Mouse (Mus musculus) cerebellum, adult 2 months (tissue): ENCODE measurements at regions not wholly inside any gene's neighbourhood (a gene's known extent, or its start where the extent isn't known, plus 50 kb on each side); places are given as distances from the start of the nearest gene placed in this dataset.
A peak's percentile ranks its signal among the peaks of the same experiment; 100 is the strongest.

Source experiments
- DNase-seq, 2 experiments: peaks; one replicate each; pipeline ENCODE4 v3.0.0; 2021
- H3K27ac ChIP-seq: fragments of 200-500 bp; 2 replicates; pipeline ENCODE4 v1.5.1; 2012; ENCODE audit warnings: low read length, control low read depth, inconsistent platforms; ENCODE audit not compliant: insufficient read depth
- H3K27me3 ChIP-seq: fragments of 200-500 bp; 2 replicates; pipeline ENCODE4 v1.6.1; 2012; ENCODE audit warnings: inconsistent platforms, mild to moderate bottlenecking, low read length, moderate library complexity; ENCODE audit not compliant: control insufficient read depth, insufficient read depth
- H3K4me1 ChIP-seq: fragments of 200-500 bp; 2 replicates; pipeline ENCODE4 v1.6.1; 2011; ENCODE audit warnings: low read length; ENCODE audit not compliant: control insufficient read depth, insufficient read depth
- H3K4me3 ChIP-seq: fragments of 200-500 bp; replicated peaks from 2 replicates; pipeline ENCODE3; 2011; ENCODE audit warnings: mild to moderate bottlenecking, low read depth, low read length, control low read depth; ENCODE audit not compliant: insufficient read depth
- CTCF ChIP-seq: fragments of 200-500 bp; IDR thresholded peaks from 2 replicates; pipeline ENCODE4 v1.5.1; 2011; ENCODE audit warnings: low read depth, mild to moderate bottlenecking, control low read depth, low read length, moderate library complexity, borderline replicate concordance; ENCODE audit not compliant: insufficient read depth
- POLR2A ChIP-seq: fragments of 200-500 bp; IDR thresholded peaks from 2 replicates; pipeline ENCODE4 v1.6.1; 2011; ENCODE audit warnings: low read length, control low read depth, borderline replicate concordance; ENCODE audit not compliant: insufficient read depth
- WGBS: fragments of 180-500 bp; shearing (Covaris S2); methylation state at CpG from one replicate; pipeline ENCODE4 v1.1.7; 2018; 5-methylcytosine and 5-hydroxymethylcytosine counted together

DNA sequence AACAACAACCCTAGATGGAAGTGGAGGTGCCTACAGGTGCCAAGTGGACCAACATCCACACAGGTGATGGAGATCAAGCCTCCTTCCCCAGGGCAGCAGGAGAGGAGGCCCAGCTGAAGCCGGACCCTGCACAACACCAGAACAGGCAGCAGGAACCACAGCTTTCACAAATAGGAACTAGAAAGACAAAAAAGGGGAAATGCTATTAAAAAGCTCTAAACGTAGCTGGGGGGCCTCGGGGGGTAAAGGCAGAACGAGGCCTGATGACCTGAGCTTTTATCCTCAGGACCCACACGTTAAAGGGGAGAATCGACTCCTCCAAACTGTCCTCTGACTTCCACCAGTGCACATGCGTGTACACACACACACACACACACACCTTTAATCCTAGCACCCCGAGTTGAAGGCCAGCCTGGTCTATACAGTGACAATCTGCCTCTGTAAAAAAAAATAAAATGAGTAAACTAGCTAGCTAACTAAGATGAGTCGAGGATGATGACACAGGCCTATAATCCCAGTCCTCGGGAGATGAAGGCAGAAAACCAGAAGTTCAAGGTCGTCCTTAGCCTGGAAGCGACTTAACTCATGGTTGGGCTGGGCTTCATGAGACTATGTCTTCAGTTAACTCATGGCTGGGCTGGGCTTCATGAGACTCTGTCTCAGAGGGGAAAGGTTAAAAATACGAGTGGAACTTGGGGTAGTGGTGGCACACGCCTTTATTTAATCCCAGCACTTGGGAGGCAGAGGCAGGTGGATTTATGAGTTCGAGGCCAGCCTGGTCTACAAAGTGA, 122.6 kb upstream of the Slc22a12 start:
- no peaks in the 10 kb centered on the region for H3K4me1 ChIP-seq
- no peak overlapping the region for H3K4me3 ChIP-seq
- 88% methylated on average over 15 of the region's 15 CpGs for WGBS
- no peak overlapping the region for H3K27ac ChIP-seq
- TF ChIP-seq POLR2A (no peak), CTCF (no peak)
- no peak for DNase-seq
- no peaks in the 10 kb centered on the region for H3K27me3 ChIP-seq

DNA sequence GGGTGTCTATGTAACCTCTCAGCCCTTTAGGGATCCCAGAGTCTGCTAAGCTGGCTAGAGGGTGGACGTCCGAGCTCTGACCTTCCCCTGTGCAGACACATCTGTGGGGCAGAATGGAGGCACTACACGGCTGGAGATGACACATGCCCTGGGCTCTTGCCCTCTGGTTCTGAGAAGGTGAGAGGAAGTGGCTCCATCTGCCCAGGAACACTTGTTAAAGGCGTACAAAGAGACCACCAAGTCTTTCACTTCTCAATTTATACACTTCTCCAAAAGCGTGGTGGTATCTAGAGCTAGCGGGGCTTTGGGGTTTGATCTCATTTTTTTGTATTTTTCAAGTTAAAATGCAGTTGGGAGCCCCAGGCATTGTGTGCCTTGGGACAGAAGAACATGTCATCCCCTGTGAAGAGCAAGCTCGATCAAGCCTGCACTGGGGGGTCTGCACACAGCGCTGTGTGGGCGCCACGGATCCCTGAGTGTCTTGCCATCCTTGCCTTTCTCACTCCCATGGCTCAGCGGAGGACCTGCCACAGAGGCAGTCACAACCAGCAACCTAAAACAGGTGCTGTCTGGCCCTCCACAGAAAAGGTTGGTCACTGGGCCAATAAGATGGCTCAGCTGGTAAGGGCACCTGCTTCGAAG, 121.6 kb upstream of the Slc22a12 start:
- no peaks in the 10 kb centered on the region for H3K4me1 ChIP-seq
- no peak overlapping the region for H3K4me3 ChIP-seq
- no peaks in the 10 kb centered on the region for H3K27me3 ChIP-seq
- no peak for TF ChIP-seq CTCF
- no peak for TF ChIP-seq POLR2A
- no peak for DNase-seq
- no peak overlapping the region for H3K27ac ChIP-seq
- 89% methylated on average over 12 of the region's 12 CpGs for WGBS

DNA sequence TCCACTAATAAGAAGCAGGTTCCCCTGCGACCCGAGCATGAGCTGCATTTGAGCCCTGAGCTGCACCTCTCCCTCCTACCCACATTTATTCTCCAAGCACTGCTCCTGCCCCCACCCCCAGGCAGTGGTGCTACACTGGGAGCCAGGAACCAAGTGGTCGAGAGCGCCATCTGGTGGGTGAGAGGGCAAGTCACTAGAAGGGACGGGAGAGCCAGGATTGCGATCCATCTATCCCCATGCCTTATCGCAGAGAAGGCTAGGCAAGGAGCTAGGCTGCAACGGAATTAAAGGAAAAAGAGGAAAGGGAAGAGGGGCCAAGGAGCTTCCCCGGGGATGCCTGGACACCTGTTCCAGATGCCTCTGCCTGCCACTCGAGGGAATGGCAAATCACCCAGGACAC, 120.6 kb upstream of the Slc22a12 start:
- DNase-seq: peak; percentile 82 to 91
- TF ChIP-seq POLR2A: no peak
- peak; percentile 98 for TF ChIP-seq CTCF
- H3K27ac ChIP-seq: no peak overlapping the region
- WGBS: 2% methylated on average over 10 of the region's 10 CpGs
- no peak overlapping the region for H3K4me3 ChIP-seq
- no peaks in the 10 kb centered on the region for H3K27me3 ChIP-seq
- H3K4me1 ChIP-seq: no peaks in the 10 kb centered on the region

DNA sequence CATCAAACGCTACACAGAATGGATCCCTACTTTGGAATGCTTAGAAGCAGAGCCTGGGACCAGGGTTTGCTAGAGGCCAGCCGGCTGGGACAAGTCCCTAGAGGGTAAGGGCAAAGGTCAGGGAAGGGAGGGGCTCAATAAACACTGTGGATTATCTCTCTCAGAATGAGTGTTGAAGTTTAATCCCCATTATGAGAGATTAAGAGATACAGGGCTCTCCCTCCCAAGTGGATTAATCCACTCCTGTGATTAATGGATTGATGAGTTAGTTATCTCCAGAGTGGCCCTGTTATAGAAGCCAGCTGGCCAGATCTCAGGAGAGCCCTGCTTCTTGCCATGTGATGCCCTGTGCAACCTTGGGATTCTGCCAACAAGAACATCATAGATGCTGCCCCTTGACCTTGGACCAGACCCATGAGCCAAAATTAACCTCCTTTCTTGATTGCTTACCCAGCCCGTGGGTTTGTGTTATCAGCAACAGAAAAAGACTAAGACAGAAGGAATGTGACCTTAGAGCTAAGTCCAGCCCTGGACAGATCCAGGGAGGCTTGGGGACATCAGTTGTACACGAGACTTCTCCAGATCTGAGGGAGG, 119.6 kb upstream of the Slc22a12 start:
- H3K4me3 ChIP-seq: no peak overlapping the region
- H3K27me3 ChIP-seq: no peaks in the 10 kb centered on the region
- no peak overlapping the region for H3K27ac ChIP-seq
- no peak for TF ChIP-seq CTCF
- no peak for TF ChIP-seq POLR2A
- H3K4me1 ChIP-seq: no peaks in the 10 kb centered on the region
- no peak for DNase-seq
- 59% methylated on average over 4 of the region's 4 CpGs for WGBS

DNA sequence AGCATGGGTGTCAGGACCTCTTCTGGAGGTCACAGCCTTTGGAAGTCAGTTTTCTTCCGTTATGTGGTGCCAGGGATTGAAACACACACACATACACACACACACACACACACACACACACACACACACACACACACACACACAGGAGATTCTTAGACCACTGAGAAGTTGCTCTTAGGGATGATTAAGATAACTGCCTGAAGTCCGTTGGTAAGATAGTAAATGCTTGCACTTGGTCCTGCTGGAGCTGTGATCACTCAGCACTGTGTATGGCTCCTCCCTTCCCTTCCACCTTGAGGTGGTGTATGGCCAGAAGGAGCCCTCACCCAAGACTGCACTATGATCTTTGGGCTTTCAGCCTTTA, 118.7 kb upstream of the Slc22a12 start:
- no peak overlapping the region for H3K27ac ChIP-seq
- H3K4me1 ChIP-seq: no peaks in the 10 kb centered on the region
- no peak overlapping the region for H3K4me3 ChIP-seq
- 79% methylated on average over 2 of the region's 2 CpGs for WGBS
- DNase-seq: no peak
- TF ChIP-seq POLR2A: no peak
- TF ChIP-seq CTCF: no peak
- no peaks in the 10 kb centered on the region for H3K27me3 ChIP-seq

DNA sequence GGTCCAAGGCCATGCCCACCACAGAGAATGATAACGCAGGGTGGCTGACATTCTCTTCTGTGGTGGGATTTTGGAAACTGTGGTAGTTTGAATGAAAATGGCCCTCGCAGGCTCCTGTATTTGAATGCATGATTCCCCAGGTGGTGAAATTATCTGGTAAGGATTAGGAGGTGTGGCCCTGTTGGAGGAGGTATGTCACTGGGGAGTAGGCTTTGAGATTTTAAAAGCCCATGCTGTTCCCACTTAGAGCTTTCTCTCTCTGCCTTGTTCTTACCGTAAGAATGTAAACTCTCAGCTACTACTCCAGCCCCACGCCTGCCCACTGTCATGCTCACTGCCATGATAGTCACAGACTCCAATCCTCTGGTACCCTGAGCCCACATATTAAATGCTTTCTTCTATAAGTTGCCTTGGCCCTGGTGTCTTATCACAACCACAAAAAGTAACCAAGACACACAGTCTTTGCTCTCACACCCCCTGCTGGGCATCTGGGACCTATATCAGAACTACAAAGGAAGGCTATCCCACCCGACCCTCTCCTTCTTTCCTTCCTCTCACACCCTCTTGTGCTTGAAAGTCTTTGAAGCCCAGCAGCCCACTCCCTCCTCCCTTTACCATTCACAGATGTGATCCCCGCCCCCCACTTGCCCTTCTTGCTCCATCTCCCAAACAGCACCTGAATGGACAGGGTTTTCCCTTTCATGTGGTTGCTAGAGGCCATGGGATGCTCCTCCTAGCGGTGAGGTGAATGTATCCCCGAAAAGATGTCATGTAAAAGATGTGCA, 118.1 kb upstream of the Slc22a12 start:
- Histone ChIP-seq H3K27me3 (no peaks in the 10 kb centered on the region), H3K4me1 (no peaks in the 10 kb centered on the region), H3K27ac (no peak overlapping the region), H3K4me3 (no peak overlapping the region)
- TF ChIP-seq POLR2A (no peak), CTCF (peak; percentile 26; the same call in 1 of the 2 replicates)
- WGBS: 70% methylated on average over 8 of the region's 8 CpGs
- DNase-seq: no peak

DNA sequence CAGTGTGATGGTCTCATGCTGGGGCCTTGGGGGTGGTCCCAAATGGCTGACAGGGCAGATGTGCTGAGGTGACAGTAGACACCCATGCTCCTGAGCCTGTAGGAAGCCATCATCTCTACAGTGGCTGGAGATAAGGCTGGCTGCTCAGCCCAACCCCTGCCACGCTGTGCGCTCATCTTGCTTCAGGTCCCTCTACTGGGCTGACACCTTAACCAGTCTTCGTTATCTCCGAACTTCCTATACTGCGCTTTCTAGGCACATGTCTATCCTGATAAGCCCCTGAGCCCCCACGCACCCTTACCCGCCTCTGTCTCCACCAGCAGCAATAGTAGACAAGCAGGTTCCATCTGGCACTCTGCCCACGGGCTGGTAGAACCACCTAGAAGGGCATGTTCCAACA, 117.3 kb upstream of the Slc22a12 start:
- Histone ChIP-seq H3K27ac (no peak overlapping the region), H3K27me3 (no peaks in the 10 kb centered on the region), H3K4me3 (no peak overlapping the region), H3K4me1 (no peaks in the 10 kb centered on the region)
- no peak for TF ChIP-seq POLR2A
- TF ChIP-seq CTCF: no peak
- DNase-seq: no peak
- WGBS: 94% methylated on average over 8 of the region's 8 CpGs

DNA sequence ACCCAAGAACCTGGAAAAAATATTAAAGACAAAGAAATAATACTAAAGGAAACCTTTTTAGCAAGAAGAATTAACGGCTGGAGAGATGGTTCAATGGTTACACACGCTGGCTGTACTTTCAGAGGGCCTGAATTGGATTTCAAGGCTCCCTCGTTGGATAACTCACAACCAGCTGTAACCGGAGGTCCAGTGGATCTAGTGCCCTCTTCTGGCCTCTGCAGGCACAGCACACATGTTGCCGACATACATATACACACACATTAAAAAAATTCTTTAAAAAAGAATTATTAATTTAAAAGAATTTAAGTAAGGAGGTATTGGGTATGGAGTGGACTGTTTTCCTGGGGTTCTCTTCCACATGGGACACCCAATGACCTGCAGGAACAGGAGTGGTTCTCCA, 111.7 kb upstream of the Slc22a12 start:
- Histone ChIP-seq H3K27ac (no peak overlapping the region), H3K4me3 (no peak overlapping the region), H3K27me3 (no peaks in the 10 kb centered on the region), H3K4me1 (no peaks in the 10 kb centered on the region)
- WGBS: 92% methylated on average over 5 of the region's 5 CpGs
- no peak for DNase-seq
- peak; percentile 28; the same call in 1 of the 2 replicates for TF ChIP-seq CTCF
- no peak for TF ChIP-seq POLR2A
